In genomic region chr3:50820776-50821175, GRCm38 (mm10) we compare ENCODE assay signal across 28 mouse cellular contexts.
"Had no signal": no experiment of that assay in that cellular context is flagged by ENCODE, and none has a peak within 500 bp of the region (broad histone marks: within the 10 kb centered on the region; RNA-seq: fewer than 3 reads in every experiment).

No protein-coding gene starts in this region.

- H3K9ac ChIP-seq: embryonic facial prominence, embryonic 12.5 days; embryonic facial prominence, embryonic 13.5 days; embryonic facial prominence, embryonic 15.5 days; forebrain, embryonic 12.5 days; forebrain, embryonic 13.5 days; forebrain, embryonic 15.5 days; forebrain, postnatal 0 days had no signal

- H3K4me3 ChIP-seq: embryonic facial prominence, embryonic 10.5 days; embryonic facial prominence, embryonic 12.5 days; embryonic facial prominence, embryonic 13.5 days; embryonic facial prominence, embryonic 15.5 days; erythroblast, embryonic 14.5 days; forebrain, embryonic 10.5 days; forebrain, embryonic 12.5 days; forebrain, embryonic 13.5 days; forebrain, embryonic 15.5 days; gastrocnemius, adult 2 months; heart, adult 2 months had no signal

- H3K36me3 ChIP-seq: embryonic facial prominence, embryonic 10.5 days; embryonic facial prominence, embryonic 12.5 days; embryonic facial prominence, embryonic 13.5 days; embryonic facial prominence, embryonic 15.5 days; forebrain, embryonic 10.5 days; forebrain, embryonic 12.5 days; forebrain, embryonic 15.5 days had no signal

- H3K27me3 ChIP-seq: embryonic facial prominence, embryonic 12.5 days; embryonic facial prominence, embryonic 13.5 days; embryonic facial prominence, embryonic 15.5 days; forebrain, embryonic 12.5 days; forebrain, embryonic 13.5 days; forebrain, embryonic 15.5 days had no signal

- H3K9me3 ChIP-seq: embryonic facial prominence, embryonic 10.5 days; embryonic facial prominence, embryonic 12.5 days; embryonic facial prominence, embryonic 13.5 days; embryonic facial prominence, embryonic 15.5 days; forebrain, embryonic 10.5 days; forebrain, embryonic 12.5 days; forebrain, embryonic 13.5 days; forebrain, embryonic 15.5 days had no signal

- DNase-seq: cerebellum, adult 2 months; cerebellum, adult 8-10 months; cerebellum, adult 9-10 months; cerebellum, adult 9-11 months; cerebellum, postnatal 10 days; cerebellum, postnatal 14 days; cerebellum, postnatal 25 days; cerebellum, postnatal 36 days; embryo, embryonic 11 days; forebrain, postnatal 0 days; gastrocnemius, adult 2 months; gastrocnemius, postnatal 10 days; gastrocnemius, postnatal 14 days; gastrocnemius, postnatal 25 days; gastrocnemius, postnatal 36 days; heart, adult 18-20 months; heart, adult 2 months had no signal

- ATAC-seq: forebrain, embryonic 13.5 days; forebrain, embryonic 14.5 days; forebrain, embryonic 15.5 days; forebrain, embryonic 16.5 days; forebrain, postnatal 0 days had no signal

- H3K4me2 ChIP-seq: embryonic facial prominence, embryonic 12.5 days; embryonic facial prominence, embryonic 13.5 days; embryonic facial prominence, embryonic 15.5 days; forebrain, embryonic 12.5 days; forebrain, embryonic 13.5 days; forebrain, embryonic 15.5 days had no signal

- H3K4me1 ChIP-seq: forebrain, embryonic 15.5 days had no signal

- H3K27ac ChIP-seq: embryonic facial prominence, embryonic 10.5 days; embryonic facial prominence, embryonic 12.5 days; embryonic facial prominence, embryonic 13.5 days; embryonic facial prominence, embryonic 15.5 days; forebrain, embryonic 10.5 days; forebrain, embryonic 12.5 days; forebrain, embryonic 13.5 days; forebrain, embryonic 15.5 days; gastrocnemius, adult 2 months; heart, adult 2 months had no signal
